Mouse (Mus musculus) ES-E14 (cell line): Measurements from ENCODE around the gene Pitx1.

ENCODE experiments used
- CHD2 ChIP-seq: IDR thresholded peaks from 2 replicates; pipeline ENCODE4 v1.6.1; 2014; ENCODE audit warnings: mild to moderate bottlenecking, low read depth, low read length, inconsistent platforms
- HCFC1 ChIP-seq: IDR thresholded peaks from 2 replicates; pipeline ENCODE4 v1.6.1; 2012; ENCODE audit warnings: low read length, inconsistent platforms, borderline replicate concordance; ENCODE audit not compliant: insufficient read depth
- MAFK ChIP-seq: IDR thresholded peaks from 2 replicates; pipeline ENCODE4 v1.6.1; 2014; ENCODE audit warnings: mild to moderate bottlenecking, low read depth, low read length, inconsistent platforms; ENCODE audit not compliant: insufficient read depth
- ZC3H11A ChIP-seq: IDR thresholded peaks from 2 replicates; pipeline ENCODE4 v1.6.1; 2012; ENCODE audit warnings: low read depth, mild to moderate bottlenecking, inconsistent platforms, low read length, borderline replicate concordance
- ZNF384 ChIP-seq: IDR thresholded peaks from 2 replicates; pipeline ENCODE4 v1.6.1; 2012; ENCODE audit warnings: low read depth, low read length, inconsistent platforms

DNA sequence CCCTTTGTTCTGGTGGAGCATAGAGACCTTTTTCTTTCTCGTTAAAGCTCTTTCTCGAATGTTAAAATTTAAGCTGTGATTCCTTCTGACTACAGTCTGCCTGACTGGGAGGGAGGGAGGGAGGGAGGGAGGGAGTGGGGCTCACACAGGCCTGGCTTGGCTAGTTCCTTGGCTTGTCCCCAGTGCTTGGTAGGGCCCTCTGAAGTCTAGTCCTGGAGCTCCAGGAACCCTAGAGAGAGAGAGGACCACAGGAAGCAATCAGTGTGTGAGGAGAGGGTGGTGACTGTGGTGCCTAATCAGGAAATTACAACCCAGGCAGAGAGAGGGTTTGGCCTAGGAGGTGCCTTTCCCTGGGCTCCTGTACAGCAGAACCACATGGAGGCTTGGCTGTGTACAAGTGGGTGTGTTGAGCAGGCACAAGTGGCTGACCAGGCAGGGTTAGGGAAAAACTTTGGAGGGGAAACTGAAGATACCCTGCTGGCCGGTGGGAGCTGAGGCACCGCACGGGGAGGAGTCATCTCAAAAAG, 22.4 kb downstream of the Pitx1 start:
- TF ChIP-seq HCFC1 = no peak
- TF ChIP-seq ZC3H11A = no peak
- no peak for TF ChIP-seq MAFK
- TF ChIP-seq ZNF384 = no peak
- no peak for TF ChIP-seq CHD2
